Mouse (Mus musculus) kidney, embryonic 16.5 days (tissue): ENCODE results near the gene Filip1l. TPM values are rescaled to one million over a fixed set of nuclear protein-coding genes. Genes with fewer than 3 reads are reported as not detected.

Experiments
- ATAC-seq: fragments of 200-750 bp; cut with Nextera tagmentation; 2 replicates; pipeline ENCODE4 v1.8.0; 2017; ENCODE audit warnings: moderate TSS enrichment; ENCODE audit not compliant: low FRiP score, low TSS enrichment
- H3K27ac ChIP-seq: fragments of 300-500 bp; sonication (generic); 2 replicates; pipeline ENCODE4 v1.5.1; 2014; ENCODE audit warnings: low read length
- H3K27me3 ChIP-seq: fragments of 300-500 bp; sonication (generic); 2 replicates; pipeline ENCODE4 v1.6.1; 2014; ENCODE audit warnings: low read length, control low read depth, mixed read lengths; ENCODE audit not compliant: insufficient read depth
- H3K36me3 ChIP-seq: fragments of 300-500 bp; sonication (generic); 2 replicates; pipeline ENCODE4 v1.6.1; 2014; ENCODE audit warnings: low read length, control low read depth, mixed read lengths; ENCODE audit not compliant: insufficient read depth
- H3K4me1 ChIP-seq: fragments of 300-500 bp; sonication (generic); 2 replicates; pipeline ENCODE4 v1.6.1; 2014; ENCODE audit warnings: low read length, control low read depth, mixed read lengths; ENCODE audit not compliant: insufficient read depth
- H3K4me2 ChIP-seq: fragments of 300-500 bp; sonication (generic); replicated peaks from 2 replicates; pipeline ENCODE4 v1.6.1; 2014; ENCODE audit warnings: low read depth, low read length
- H3K4me3 ChIP-seq: fragments of 300-500 bp; sonication (generic); 2 replicates; pipeline ENCODE4 v1.5.1; 2014; ENCODE audit warnings: mild to moderate bottlenecking, low read length
- H3K9ac ChIP-seq: fragments of 300-500 bp; sonication (generic); replicated peaks from 2 replicates; pipeline ENCODE4 v1.6.1; 2014; ENCODE audit warnings: low read length
- H3K9me3 ChIP-seq: fragments of 300-500 bp; sonication (generic); 2 replicates; pipeline ENCODE4 v1.6.1; 2016; ENCODE audit warnings: low read length, control low read depth
- WGBS: fragments of 180-500 bp; shearing (Covaris S2); extraction: QIAGEN DNeasy Blood & Tissue Kit; methylation state at CpG from one replicate; pipeline ENCODE4 v1.1.7; 2014; 5-methylcytosine and 5-hydroxymethylcytosine counted together
- polyA plus RNA-seq: library from polyadenylated mRNA; unstranded; fragments of >200 nt; fragmentation: Nextera tagmentation; extraction: Ambion mirVana; gene quantifications from 2 replicates; pipeline ENCODE4 v1.2.1, GENCODE M21; 2015

Gene Filip1l
- polyA plus RNA-seq, 1 experiment from 2014 or later: 27.7 TPM

DNA sequence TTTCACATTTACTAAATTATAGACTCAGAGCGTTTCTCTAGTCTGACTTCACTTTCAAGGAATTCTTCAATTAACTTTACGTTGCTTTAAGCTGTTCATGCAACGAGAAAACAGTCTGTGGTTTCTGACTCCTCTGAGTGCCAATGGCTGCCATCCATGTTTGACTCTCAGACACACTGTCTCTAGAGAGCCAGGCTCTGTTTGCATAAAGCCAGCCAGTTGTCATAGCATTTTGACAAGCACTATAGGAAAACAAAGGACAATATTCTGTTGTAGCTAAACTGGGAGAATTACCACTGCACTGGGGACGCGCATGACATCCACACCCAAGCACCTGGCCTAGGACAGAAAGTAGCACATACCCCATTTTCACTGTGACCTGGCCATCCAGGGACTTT lies 85.4 kb downstream of the Filip1l start:
- H3K4me1 ChIP-seq: peaks cover 23% of the 10 kb centered on the region
- H3K36me3 ChIP-seq: no peaks in the 10 kb centered on the region
- no peaks in the 10 kb centered on the region for H3K9me3 ChIP-seq
- 56% methylated on average over 5 of the region's 5 CpGs for WGBS
- H3K27ac ChIP-seq: peak overlapping the region; percentile 23; the same call in 1 of the 2 replicates
- no peak overlapping the region for H3K4me3 ChIP-seq
- no peaks in the 10 kb centered on the region for H3K27me3 ChIP-seq
- no peak for ATAC-seq
- no peak overlapping the region for H3K4me2 ChIP-seq
- H3K9ac ChIP-seq: no peak overlapping the region

DNA sequence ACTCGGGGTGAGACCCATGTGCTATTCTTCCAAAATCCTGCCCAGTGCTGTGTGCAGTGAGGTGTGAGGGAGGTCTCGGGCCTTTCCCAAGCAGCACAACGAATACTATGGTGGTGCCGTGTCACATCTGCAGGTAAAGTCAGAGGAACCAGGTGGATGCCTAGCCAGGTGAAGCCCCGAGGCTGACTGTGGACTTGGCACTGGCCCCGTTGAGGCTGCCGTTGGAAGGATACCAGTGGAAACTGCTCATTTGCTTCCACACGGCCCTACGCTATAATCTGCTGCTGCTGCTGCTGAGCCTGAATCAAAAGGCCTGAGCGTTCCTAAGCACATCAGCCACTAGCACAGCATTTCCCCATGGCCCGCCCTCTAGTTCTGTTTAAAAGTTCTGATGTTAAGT lies 86.3 kb downstream of the Filip1l start:
- Histone ChIP-seq H3K27ac (0 out of 2 replicates have a peak overlapping the region, but pooled peaks have one; percentile 18), H3K27me3 (no peaks in the 10 kb centered on the region), H3K9me3 (no peaks in the 10 kb centered on the region), H3K36me3 (no peaks in the 10 kb centered on the region), H3K4me1 (peaks cover 29% of the 10 kb centered on the region), H3K4me3 (no peak overlapping the region), H3K4me2 (no peak overlapping the region), H3K9ac (no peak overlapping the region)
- no peak for ATAC-seq
- 71% methylated on average over 11 of the region's 11 CpGs for WGBS

DNA sequence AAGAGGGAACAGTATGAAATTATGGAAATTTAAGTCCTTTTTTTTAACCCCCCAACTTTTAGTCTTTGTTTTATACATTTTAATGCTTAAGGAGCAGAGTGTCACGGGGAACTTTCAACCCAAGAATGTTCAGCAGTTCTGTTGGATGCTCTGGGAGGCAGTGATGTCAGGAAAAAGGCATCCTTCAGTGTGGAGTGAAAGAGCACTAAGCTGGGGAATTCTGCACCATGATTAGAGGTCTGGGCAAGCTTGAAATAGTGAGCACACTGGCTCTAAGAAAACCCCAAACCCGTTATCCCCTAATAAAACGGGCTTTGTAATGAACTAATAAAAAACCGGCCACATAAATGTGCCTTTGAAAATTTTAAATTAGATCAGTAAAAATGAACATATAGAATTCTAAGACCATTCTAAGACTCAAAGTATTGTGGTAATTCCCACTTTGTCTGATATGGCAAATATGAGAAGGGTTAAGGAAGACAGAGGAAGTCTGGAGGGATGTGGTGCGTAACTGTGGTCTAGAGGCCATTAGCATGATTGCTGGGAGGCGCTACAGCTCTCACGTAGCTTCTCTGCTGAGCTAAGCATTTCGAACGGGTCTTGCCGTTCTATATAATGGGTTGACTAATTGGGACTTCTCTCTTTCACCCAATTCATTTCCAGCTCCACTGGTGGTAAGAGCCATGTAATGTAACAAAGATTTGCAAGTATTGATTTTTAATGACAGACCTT lies 88.0 kb downstream of the Filip1l start:
- H3K9ac ChIP-seq: no peak overlapping the region
- no peaks in the 10 kb centered on the region for H3K36me3 ChIP-seq
- no peak overlapping the region for H3K4me3 ChIP-seq
- ATAC-seq: no peak
- no peaks in the 10 kb centered on the region for H3K27me3 ChIP-seq
- WGBS: 78% methylated on average over 10 of the region's 10 CpGs
- no peak overlapping the region for H3K4me2 ChIP-seq
- H3K9me3 ChIP-seq: no peaks in the 10 kb centered on the region
- peaks cover 27% of the 10 kb centered on the region for H3K4me1 ChIP-seq
- H3K27ac ChIP-seq: no peak overlapping the region

DNA sequence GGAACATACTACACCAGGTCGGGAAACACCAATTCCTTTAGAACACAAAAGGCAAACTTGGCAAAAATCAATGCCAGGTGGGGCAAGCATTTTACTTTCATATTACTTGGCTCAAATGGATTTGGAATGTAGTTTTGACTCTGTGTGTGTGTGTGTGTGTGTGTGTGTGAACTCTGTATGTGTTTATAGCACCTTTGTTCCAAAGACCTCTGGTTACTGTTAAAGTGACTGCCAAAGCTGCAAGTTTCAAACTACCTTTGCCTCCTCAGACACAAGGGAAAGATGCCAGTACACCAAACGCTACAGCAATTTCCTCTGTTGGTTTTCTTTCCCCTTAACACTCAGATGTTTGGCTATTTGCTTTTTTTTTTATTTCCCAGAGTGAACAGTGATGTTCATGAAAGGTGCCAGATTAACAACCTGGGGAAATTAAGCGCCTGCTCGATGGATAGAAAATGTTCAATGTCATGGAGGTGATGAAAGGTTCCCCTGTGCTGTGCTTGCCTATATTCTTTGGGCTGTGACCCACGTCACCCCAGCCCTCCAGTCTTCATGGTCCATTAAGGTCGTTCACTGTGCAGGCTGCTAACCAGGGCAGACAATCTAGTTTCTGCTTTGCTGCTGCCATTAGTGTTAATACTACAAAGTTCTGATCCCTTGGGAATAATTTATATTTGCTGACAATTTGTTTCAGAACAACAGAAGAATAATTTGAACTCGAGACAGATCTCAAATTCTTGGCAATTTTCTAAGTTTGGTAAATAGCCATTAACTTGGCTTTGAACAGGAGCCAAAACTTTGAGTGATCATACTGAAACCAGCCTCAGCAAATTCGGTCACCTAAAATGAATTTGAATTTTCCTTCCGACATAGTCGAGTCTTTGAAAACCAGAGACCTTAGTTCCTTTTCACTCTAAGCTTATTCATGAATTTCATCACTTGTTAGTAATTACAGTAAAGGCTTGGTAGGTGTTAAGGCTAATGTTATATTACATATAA lies 92.5 kb downstream of the Filip1l start:
- 34% methylated on average over 10 of the region's 10 CpGs for WGBS
- peak; percentile 85 for ATAC-seq
- no peaks in the 10 kb centered on the region for H3K27me3 ChIP-seq
- 0 out of 2 replicates have a peak, but pooled peaks cover 4% of the 10 kb centered on the region for H3K36me3 ChIP-seq
- no peak overlapping the region; the same call in 1 of the 2 replicates for H3K27ac ChIP-seq
- H3K4me1 ChIP-seq: peaks cover 16% of the 10 kb centered on the region; the same call in 1 of the 2 replicates
- H3K9ac ChIP-seq: no peak overlapping the region
- H3K4me2 ChIP-seq: no peak overlapping the region
- no peak overlapping the region for H3K4me3 ChIP-seq
- peaks cover 9% of the 10 kb centered on the region for H3K9me3 ChIP-seq

DNA sequence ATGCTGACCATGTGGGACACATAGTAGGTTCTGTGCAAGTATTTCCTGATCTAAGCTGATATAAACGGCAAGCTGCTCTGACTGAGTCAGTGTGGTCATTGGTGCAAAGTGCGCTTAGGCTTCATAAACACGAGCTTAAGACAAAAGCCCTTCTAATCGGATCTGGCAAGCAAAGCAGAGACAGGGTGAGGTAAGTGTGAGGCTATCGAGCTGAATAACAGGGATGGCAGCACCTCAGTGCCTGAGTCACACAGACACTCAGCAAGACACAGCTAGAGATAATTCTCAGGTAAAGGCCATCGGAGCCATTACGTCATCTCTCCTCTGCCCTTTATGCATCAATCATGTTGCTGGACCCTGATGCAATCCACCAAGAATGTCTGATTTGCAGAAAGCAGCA lies 100.1 kb downstream of the Filip1l start:
- Histone ChIP-seq H3K9me3 (peaks cover 7% of the 10 kb centered on the region), H3K36me3 (0 out of 2 replicates have a peak, but pooled peaks cover 4% of the 10 kb centered on the region), H3K4me2 (no peak overlapping the region), H3K4me3 (no peak overlapping the region), H3K9ac (no peak overlapping the region), H3K4me1 (peaks cover 6% of the 10 kb centered on the region; the same call in 1 of the 2 replicates), H3K27ac (no peak overlapping the region), H3K27me3 (no peaks in the 10 kb centered on the region)
- no peak for ATAC-seq
- WGBS: 58% methylated on average over 7 of the region's 7 CpGs

DNA sequence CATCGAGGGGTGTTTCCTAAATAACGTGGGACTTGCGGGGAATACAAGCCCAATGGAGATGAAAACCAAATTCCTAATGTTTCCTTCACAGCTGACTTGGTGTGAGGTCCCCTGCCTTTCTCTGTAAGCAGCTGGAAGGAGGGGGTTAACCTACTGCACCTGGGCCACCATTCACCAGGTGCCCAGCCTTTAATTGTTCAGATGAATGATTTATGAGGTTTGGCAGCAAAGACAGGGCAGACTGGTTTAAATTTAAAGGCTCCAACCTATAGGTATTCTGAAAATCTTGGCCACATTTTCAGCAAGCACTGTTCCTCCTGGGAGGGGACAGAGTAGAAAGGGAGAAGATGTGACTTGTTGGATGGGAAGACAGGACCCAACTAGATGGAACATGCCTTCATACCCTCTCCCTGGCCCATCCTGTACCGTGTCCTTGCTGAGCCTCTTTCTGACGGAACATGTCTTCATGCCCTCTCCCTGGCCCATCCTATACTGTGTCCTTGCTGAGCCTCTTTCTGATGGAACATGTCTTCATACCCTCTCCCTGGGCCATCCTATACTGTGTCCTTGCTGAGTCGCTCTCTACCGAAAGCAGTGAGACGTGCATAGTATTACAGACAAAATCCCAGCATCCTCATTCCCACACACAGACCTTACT lies 101.3 kb downstream of the Filip1l start:
- 90% methylated on average over 8 of the region's 8 CpGs for WGBS
- ATAC-seq: peak; percentile 47

DNA sequence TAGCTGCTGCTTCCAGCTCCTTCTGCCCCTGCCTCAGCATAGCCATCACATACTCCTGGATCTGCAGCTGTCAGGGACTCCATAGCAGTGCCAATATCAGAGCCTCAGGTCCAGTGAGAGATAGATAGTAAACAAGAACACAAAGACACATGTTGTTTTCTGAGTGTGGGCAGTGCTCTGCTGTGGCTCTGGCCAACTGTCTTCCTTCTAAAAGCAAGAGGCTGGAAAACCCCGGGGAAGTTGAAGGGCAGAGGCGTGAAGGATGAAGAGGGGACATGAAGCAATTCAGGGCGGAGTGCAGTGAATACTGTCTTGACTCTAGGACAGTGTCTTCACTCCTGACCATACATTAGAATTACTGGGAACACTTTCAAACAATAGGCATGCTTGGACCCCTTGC lies 102.7 kb downstream of the Filip1l start:
- no peak overlapping the region for H3K4me3 ChIP-seq
- no peaks in the 10 kb centered on the region for H3K27me3 ChIP-seq
- ATAC-seq: no peak
- H3K4me2 ChIP-seq: no peak overlapping the region
- H3K9me3 ChIP-seq: no peaks in the 10 kb centered on the region
- WGBS: 68% methylated on average over 3 of the region's 3 CpGs
- H3K9ac ChIP-seq: no peak overlapping the region
- no peaks in the 10 kb centered on the region for H3K36me3 ChIP-seq
- peaks cover 6% of the 10 kb centered on the region; the same call in 1 of the 2 replicates for H3K4me1 ChIP-seq
- no peak overlapping the region for H3K27ac ChIP-seq

More for the DNA sequence above, 101.3 kb downstream of the Filip1l start:
- no peak overlapping the region for H3K27ac ChIP-seq
- H3K4me2 ChIP-seq: no peak overlapping the region
- no peaks in the 10 kb centered on the region for H3K36me3 ChIP-seq
- no peaks in the 10 kb centered on the region for H3K27me3 ChIP-seq
- peaks cover 6% of the 10 kb centered on the region; the same call in 1 of the 2 replicates for H3K4me1 ChIP-seq
- no peak overlapping the region for H3K4me3 ChIP-seq
- no peak overlapping the region for H3K9ac ChIP-seq
- H3K9me3 ChIP-seq: no peaks in the 10 kb centered on the region

DNA sequence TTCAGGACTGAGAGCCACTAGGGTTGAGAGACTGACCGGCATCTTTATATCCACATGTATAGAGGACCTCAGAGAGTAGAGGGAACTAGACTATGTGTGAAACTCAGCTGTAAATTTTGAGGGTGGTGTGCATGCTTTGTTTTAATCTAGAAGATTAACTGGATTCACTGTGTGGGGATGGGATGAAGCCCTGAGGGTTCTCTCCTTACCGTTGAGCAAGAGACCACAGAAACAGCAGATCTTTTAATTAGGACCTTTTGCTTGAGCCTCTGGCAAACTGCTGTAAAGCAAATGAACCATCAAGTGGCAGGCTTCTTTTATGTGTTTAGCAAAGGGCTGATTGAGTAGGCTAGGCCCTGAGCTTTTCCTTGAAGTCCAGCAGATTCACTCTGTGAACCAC lies 103.1 kb downstream of the Filip1l start:
- peaks cover 6% of the 10 kb centered on the region; the same call in 1 of the 2 replicates for H3K4me1 ChIP-seq
- no peaks in the 10 kb centered on the region for H3K36me3 ChIP-seq
- 28% methylated on average over 2 of the region's 2 CpGs for WGBS
- H3K9ac ChIP-seq: no peak overlapping the region
- no peaks in the 10 kb centered on the region for H3K27me3 ChIP-seq
- H3K4me3 ChIP-seq: no peak overlapping the region
- ATAC-seq: no peak
- no peaks in the 10 kb centered on the region for H3K9me3 ChIP-seq
- H3K27ac ChIP-seq: no peak overlapping the region
- no peak overlapping the region for H3K4me2 ChIP-seq

DNA sequence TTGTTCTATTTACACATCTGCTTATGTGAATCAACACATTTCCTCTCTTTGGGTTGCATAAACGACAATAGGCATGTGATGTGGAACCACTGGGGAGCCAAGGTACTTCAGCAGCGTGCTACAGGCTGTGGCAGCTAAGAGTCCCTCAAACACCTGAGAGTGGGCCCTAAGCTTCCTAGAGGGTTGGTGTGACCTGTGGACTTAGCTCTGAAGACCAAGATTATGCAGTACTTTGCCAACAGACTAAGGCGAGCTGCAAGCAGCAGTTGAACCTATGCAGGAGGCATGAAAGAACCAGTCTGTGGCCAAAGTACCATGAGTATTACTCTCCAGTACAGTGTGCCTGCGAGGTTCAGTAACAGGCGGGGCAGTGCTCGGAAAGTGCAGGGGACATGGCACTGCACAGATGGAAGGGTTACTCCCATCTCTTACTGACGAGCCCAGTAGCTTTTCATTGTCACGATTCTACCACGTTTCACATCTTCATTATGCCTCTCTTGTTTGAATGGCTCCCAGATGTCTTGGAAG lies 112.6 kb downstream of the Filip1l start:
- no peak for ATAC-seq
- 0 out of 2 replicates have a peak, but pooled peaks cover 3% of the 10 kb centered on the region for H3K4me1 ChIP-seq
- H3K27me3 ChIP-seq: no peaks in the 10 kb centered on the region
- no peak overlapping the region for H3K4me2 ChIP-seq
- H3K36me3 ChIP-seq: no peaks in the 10 kb centered on the region
- no peak overlapping the region for H3K27ac ChIP-seq
- H3K9me3 ChIP-seq: no peaks in the 10 kb centered on the region
- WGBS: 91% methylated on average over 9 of the region's 9 CpGs
- no peak overlapping the region for H3K4me3 ChIP-seq
- H3K9ac ChIP-seq: no peak overlapping the region
